Mouse (Mus musculus): Measurements from ENCODE around the gene Sf3b3. TPM values are rescaled to one million over a fixed set of nuclear protein-coding genes. Genes with fewer than 3 reads are reported as not detected.

Gene Sf3b3
- 47.1 and 49.0 TPM in 2 replicates for polyA plus RNA-seq (2015; fragmentation: Nextera tagmentation; extraction: Ambion mirVana)

DNA sequence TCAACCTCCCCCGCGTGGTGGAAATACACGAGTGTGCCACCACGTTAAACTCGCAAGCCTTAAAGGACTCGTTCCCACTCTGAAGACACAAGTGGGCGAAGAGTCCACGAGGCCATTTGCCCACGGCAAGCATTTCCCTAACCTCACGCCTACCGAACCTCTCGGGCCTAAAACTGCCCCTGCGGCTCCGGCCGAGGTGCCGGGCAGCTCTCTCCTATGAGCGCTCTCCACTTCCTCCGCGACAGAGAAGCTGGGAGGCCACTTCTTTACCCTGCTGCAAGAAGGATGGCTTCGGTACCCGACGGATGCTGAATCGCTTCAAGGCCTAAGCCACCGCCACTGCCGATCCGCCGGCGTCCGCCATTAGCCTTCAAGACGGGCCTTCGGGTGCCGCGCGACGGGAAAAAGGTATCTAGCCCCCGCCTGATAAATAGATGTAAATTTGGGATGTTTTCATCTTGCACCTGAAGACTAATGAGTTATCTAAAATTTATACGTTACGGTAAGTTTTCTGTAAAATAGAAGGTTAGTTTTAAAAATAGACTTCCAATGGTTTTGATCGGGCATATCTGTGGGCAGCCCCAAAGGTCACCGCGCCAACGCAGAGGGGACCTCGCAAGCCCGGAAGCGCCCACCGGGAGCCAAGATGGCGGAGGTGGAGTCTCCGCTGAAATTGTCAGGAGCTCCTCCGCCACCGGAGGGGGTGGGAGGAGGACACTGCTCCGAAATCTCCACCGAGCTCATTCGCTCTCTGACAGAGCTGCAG lies at the start of gene Sf3b3, which contains the start of gene Cog4:
TSS of gene Sf3b3 (minus strand) at position 383 of the 766 bp plus-strand sequence.
TSS of gene Cog4 (plus strand) at position 196 of the 766 bp plus-strand sequence.

DNA sequence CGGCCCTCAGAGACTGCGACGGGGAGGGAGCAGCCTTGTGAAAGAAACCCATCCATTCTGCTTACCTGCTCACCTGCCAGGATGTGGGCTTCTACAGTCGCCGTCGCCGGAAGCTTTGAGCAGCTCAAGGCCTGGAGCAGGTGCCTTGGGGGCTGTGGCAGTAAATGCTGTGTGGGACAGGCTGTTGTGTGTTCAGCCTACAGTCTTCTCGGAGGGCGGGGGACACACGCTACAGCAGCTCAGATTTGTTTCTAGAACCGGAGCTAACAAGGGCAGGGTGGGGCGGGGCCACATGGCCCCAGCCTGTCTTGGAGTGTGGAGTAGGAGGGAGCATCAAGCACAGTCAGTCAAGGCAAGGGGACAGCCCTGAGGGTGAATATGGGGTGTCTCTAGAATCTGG lies 40.9 kb downstream of the Sf3b3 start, which contains the start of gene Il34:
TSS of gene Il34 (minus strand) at position 256 of the 400 bp plus-strand sequence.

Other genes starting within 250 kb of the Sf3b3 start
- gene Vac14, start 228.2 kb downstream of the Sf3b3 start, polyA plus RNA-seq (2015; fragmentation: Nextera tagmentation; extraction: Ambion mirVana), result 9.9 TPM in 2 replicates
- gene Mtss1l, start 125.3 kb downstream of the Sf3b3 start, polyA plus RNA-seq (2015; fragmentation: Nextera tagmentation; extraction: Ambion mirVana), result 6.0 and 7.1 TPM in 2 replicates
- gene Il34, start 40.9 kb downstream of the Sf3b3 start, polyA plus RNA-seq (2015; fragmentation: Nextera tagmentation; extraction: Ambion mirVana), result 1.7 and 2.3 TPM in 2 replicates
- 35.8 and 37.4 TPM in 2 replicates for gene Cog4, start 187 bp downstream of the Sf3b3 start, polyA plus RNA-seq (2015; fragmentation: Nextera tagmentation; extraction: Ambion mirVana)
- gene Fuk, start 55.7 kb upstream of the Sf3b3 start, polyA plus RNA-seq (2015; fragmentation: Nextera tagmentation; extraction: Ambion mirVana), result 5.1 and 5.9 TPM in 2 replicates
- gene St3gal2, start 73.1 kb upstream of the Sf3b3 start, polyA plus RNA-seq (2015; fragmentation: Nextera tagmentation; extraction: Ambion mirVana), result 18.4 and 19.5 TPM in 2 replicates
- 8.1 and 8.4 TPM in 2 replicates for gene Ddx19a, start 151.0 kb upstream of the Sf3b3 start, polyA plus RNA-seq (2015; fragmentation: Nextera tagmentation; extraction: Ambion mirVana)
- 4.3 and 5.1 TPM in 2 replicates for gene Ddx19b, start 185.0 kb upstream of the Sf3b3 start, polyA plus RNA-seq (2015; fragmentation: Nextera tagmentation; extraction: Ambion mirVana)
- gene Aars, start 186.4 kb upstream of the Sf3b3 start, polyA plus RNA-seq (2015; fragmentation: Nextera tagmentation; extraction: Ambion mirVana), result 37.8 and 40.5 TPM in 2 replicates
- gene Exosc6, start 209.6 kb upstream of the Sf3b3 start, polyA plus RNA-seq (2015; fragmentation: Nextera tagmentation; extraction: Ambion mirVana), result 1.2 TPM in 1 of 2 replicates, not detected in the other
- not detected in 2 replicates for gene Clec18a, start 245.6 kb upstream of the Sf3b3 start, polyA plus RNA-seq (2015; fragmentation: Nextera tagmentation; extraction: Ambion mirVana)
- 7.3 and 8.9 TPM in 2 replicates for gene Pdpr, start 247.8 kb upstream of the Sf3b3 start, polyA plus RNA-seq (2015; fragmentation: Nextera tagmentation; extraction: Ambion mirVana)

Data from urinary bladder, postnatal 0 days (tissue).